Mouse (Mus musculus) forebrain, postnatal 0 days (tissue): ENCODE results near the gene Sp6. TPM values are rescaled to one million over a fixed set of nuclear protein-coding genes. Genes with fewer than 3 reads are reported as not detected.

Experiments
- ATAC-seq: fragments of 200-750 bp; cut with Nextera tagmentation; 2 replicates; pipeline ENCODE4 v1.8.0; 2017; ENCODE audit warnings: mild to moderate bottlenecking, moderate library complexity
- DNase-seq: peaks from one replicate; pipeline ENCODE4 v3.0.0-alpha.2; 2015
- H3K27ac ChIP-seq: fragments of 300-500 bp; sonication (generic); 2 replicates; pipeline ENCODE4 v1.5.1; 2014; ENCODE audit warnings: low read depth, mild to moderate bottlenecking, antibody characterized with exemption, low read length, moderate library complexity, mixed read lengths
- H3K27me3 ChIP-seq: fragments of 300-500 bp; sonication (generic); 2 replicates; pipeline ENCODE4 v1.6.1; 2014; ENCODE audit warnings: mild to moderate bottlenecking, low read length, mixed read lengths; ENCODE audit not compliant: insufficient read depth
- H3K36me3 ChIP-seq: fragments of 300-500 bp; sonication (generic); 2 replicates; pipeline ENCODE4 v1.6.1; 2014; ENCODE audit warnings: mild to moderate bottlenecking, moderate library complexity; ENCODE audit not compliant: insufficient read depth
- H3K4me1 ChIP-seq: fragments of 300-500 bp; sonication (generic); 2 replicates; pipeline ENCODE4 v1.6.1; 2014; ENCODE audit warnings: antibody characterized with exemption; ENCODE audit not compliant: insufficient read depth
- H3K4me2 ChIP-seq: fragments of 300-500 bp; sonication (generic); 2 replicates; pipeline ENCODE4 v1.6.1; 2014; ENCODE audit warnings: low read depth, mild to moderate bottlenecking, moderate library complexity
- H3K4me3 ChIP-seq: fragments of 300-500 bp; sonication (generic); 2 replicates; pipeline ENCODE4 v1.5.1; 2014; ENCODE audit warnings: low read depth, low read length, mixed read lengths
- H3K9ac ChIP-seq: fragments of 300-500 bp; sonication (generic); 2 replicates; pipeline ENCODE4 v1.6.1; 2014; ENCODE audit warnings: mild to moderate bottlenecking
- H3K9me3 ChIP-seq: fragments of 300-500 bp; sonication (generic); 2 replicates; pipeline ENCODE4 v1.6.1; 2016; ENCODE audit warnings: low read length
- CTCF ChIP-seq: sonication (generic); IDR thresholded peaks from 2 replicates; pipeline ENCODE4 v1.5.1; 2016; ENCODE audit warnings: antibody characterized with exemption, control low read depth, low read depth
- WGBS: fragments of 180-500 bp; shearing (Covaris S2); extraction: QIAGEN DNeasy Blood & Tissue Kit; methylation state at CpG from one replicate; pipeline ENCODE4 v1.1.7; 2014; 5-methylcytosine and 5-hydroxymethylcytosine counted together
- polyA plus RNA-seq: library from polyadenylated mRNA; unstranded; fragments of >200 nt; fragmentation: Nextera tagmentation; extraction: Ambion mirVana; gene quantifications from 2 replicates; pipeline ENCODE4 v1.2.1, GENCODE M21; 2015
- total RNA-seq: library from RNA; depleted of rRNA; stranded (reverse); fragments of >200 nt; gene quantifications from 2 replicates; pipeline ENCODE4 v1.2.3, GENCODE M21; 2014

Gene Sp6
- total and polyA plus RNA-seq, 2 experiments from 2014 or later, result 0.75 to 0.86 TPM

- no peak for TF ChIP-seq CTCF
- no peak overlapping the region for H3K27ac ChIP-seq
- WGBS, result 85% methylated on average over 8 of the region's 8 CpGs
- no peaks in the 10 kb centered on the region for H3K9me3 ChIP-seq
- peaks cover 8% of the 10 kb centered on the region for H3K4me1 ChIP-seq
- no peaks in the 10 kb centered on the region for H3K27me3 ChIP-seq
- no peak for ATAC-seq
- H3K36me3 ChIP-seq, result peaks cover 14% of the 10 kb centered on the region; the same call in 1 of the 2 replicates
- no peak overlapping the region for H3K9ac ChIP-seq
- H3K4me2 ChIP-seq, result no peak overlapping the region
- DNase-seq, result no peak
- H3K4me3 ChIP-seq, result no peak overlapping the region
Observed at GRCm38 (mm10) chr11:97048090-97048650, 35.0 kb downstream of the Sp6 start.

GRCm38 (mm10) chr11:97049492-97050085 is 36.4 kb downstream of the Sp6 start:
- no peak overlapping the region for H3K27ac ChIP-seq
- no peak for TF ChIP-seq CTCF
- no peak overlapping the region for H3K4me3 ChIP-seq
- H3K4me1 ChIP-seq, result peaks cover 8% of the 10 kb centered on the region
- no peak for ATAC-seq
- H3K36me3 ChIP-seq, result peaks cover 26% of the 10 kb centered on the region
- no peak overlapping the region for H3K9ac ChIP-seq
- WGBS, result 79% methylated on average over 6 of the region's 6 CpGs
- no peaks in the 10 kb centered on the region for H3K9me3 ChIP-seq
- no peaks in the 10 kb centered on the region for H3K27me3 ChIP-seq
- H3K4me2 ChIP-seq, result no peak overlapping the region
- no peak for DNase-seq

GRCm38 (mm10) chr11:97050216-97050943 is 37.2 kb downstream of the Sp6 start, which contains the start of gene Osbpl7:
TSS of gene Osbpl7 (plus strand) at chr11:97050628.
- ATAC-seq (peak; percentile 97), DNase-seq (peak; percentile 86)
- peak; percentile 54 for TF ChIP-seq CTCF
- peak within 1 kb of the TSS; percentile 69 for H3K9ac ChIP-seq
- H3K4me3 ChIP-seq, result peak within 1 kb of the TSS; percentile 65
- H3K27ac ChIP-seq, result peak within 1 kb of the TSS; percentile 69
- H3K27me3 ChIP-seq, result no peaks in the 10 kb centered on the region
- peak within 1 kb of the TSS; percentile 93 for H3K4me2 ChIP-seq
- peaks cover 8% of the 10 kb centered on the region for H3K4me1 ChIP-seq
- WGBS, result 2% methylated on average over 18 of the region's 18 CpGs
- H3K9me3 ChIP-seq, result no peaks in the 10 kb centered on the region
- H3K36me3 ChIP-seq, result peaks cover 34% of the 10 kb centered on the region

- peak; percentile 30; the same call in 1 of the 2 replicates for ATAC-seq
- 14% methylated on average over 13 of the region's 13 CpGs for WGBS
Observed at GRCm38 (mm10) chr11:97050944-97051586, 37.9 kb downstream of the Sp6 start.

GRCm38 (mm10) chr11:97052219-97052646 is 39.0 kb downstream of the Sp6 start:
- TF ChIP-seq CTCF, result no peak
- H3K9me3 ChIP-seq, result no peaks in the 10 kb centered on the region
- DNase-seq (no peak), ATAC-seq (no peak)
- 37% methylated on average over 11 of the region's 11 CpGs for WGBS
- peaks cover 43% of the 10 kb centered on the region for H3K36me3 ChIP-seq
- no peaks in the 10 kb centered on the region for H3K27me3 ChIP-seq
- no peak overlapping the region for H3K4me3 ChIP-seq
- H3K27ac ChIP-seq, result no peak overlapping the region
- peak overlapping the region; percentile 93; the same call in 1 of the 2 replicates for H3K4me2 ChIP-seq
- no peak overlapping the region for H3K9ac ChIP-seq
- H3K4me1 ChIP-seq, result peaks cover 8% of the 10 kb centered on the region

More at GRCm38 (mm10) chr11:97050944-97051586, 37.9 kb downstream of the Sp6 start:
- no peak for TF ChIP-seq CTCF
- no peaks in the 10 kb centered on the region for H3K27me3 ChIP-seq
- H3K27ac ChIP-seq, result peak overlapping the region; percentile 69
- peak overlapping the region; percentile 69 for H3K9ac ChIP-seq
- H3K36me3 ChIP-seq, result peaks cover 40% of the 10 kb centered on the region
- peaks cover 8% of the 10 kb centered on the region for H3K4me1 ChIP-seq
- peak; percentile 30 for DNase-seq
- peak overlapping the region; percentile 93 for H3K4me2 ChIP-seq
- H3K9me3 ChIP-seq, result no peaks in the 10 kb centered on the region
- peak overlapping the region; percentile 65 for H3K4me3 ChIP-seq

GRCm38 (mm10) chr11:97063274-97063920 is 50.2 kb downstream of the Sp6 start:
- 13% methylated on average over 9 of the region's 9 CpGs for WGBS
- H3K9me3 ChIP-seq, result no peaks in the 10 kb centered on the region
- H3K27me3 ChIP-seq, result no peaks in the 10 kb centered on the region
- H3K4me3 ChIP-seq, result no peak overlapping the region
- H3K4me1 ChIP-seq, result no peaks in the 10 kb centered on the region
- no peak for TF ChIP-seq CTCF
- H3K4me2 ChIP-seq, result no peak overlapping the region
- DNase-seq (peak; percentile 5), ATAC-seq (peak; percentile 47)
- H3K27ac ChIP-seq, result 0 out of 2 replicates have a peak overlapping the region, but pooled peaks have one; percentile 29
- H3K36me3 ChIP-seq, result peaks cover 46% of the 10 kb centered on the region
- no peak overlapping the region for H3K9ac ChIP-seq
